Mouse (Mus musculus) bone marrow macrophage, adult 2 months (primary cell): ENCODE results near the gene AI837181.

ENCODE experiments used
- CTCF ChIP-seq: IDR thresholded peaks from 2 replicates; pipeline ENCODE4 v1.5.1; 2012; ENCODE audit warnings: low read depth, mild to moderate bottlenecking, low read length, moderate library complexity
- POLR2A ChIP-seq: IDR thresholded peaks from 2 replicates; pipeline ENCODE4 v1.6.1; 2012; ENCODE audit warnings: mild to moderate bottlenecking, low read depth, low read length, borderline replicate concordance

GRCm38 (mm10) chr19:5408057-5409001 lies 16.6 kb upstream of the AI837181 start:
- TF ChIP-seq POLR2A (no peak), CTCF (no peak)
